Mouse (Mus musculus): ENCODE measurements around the gene Ncaph2. TPM values are rescaled to one million over a fixed set of nuclear protein-coding genes. Genes with fewer than 3 reads are reported as not detected.
A peak's percentile ranks its signal among the peaks of the same experiment; 100 is the strongest.

Gene Ncaph2
- polyA plus RNA-seq, 1 experiment from 2014 or later, result 171 TPM

GRCm38 (mm10) chr15:89314511-89315189 is 40.9 kb upstream of the Ncaph2 start:
- under 1% methylated on average over 51 of the region's 58 CpGs for WGBS

GRCm38 (mm10) chr15:89315190-89315731 is 40.3 kb upstream of the Ncaph2 start, which contains the start of gene Sbf1:
TSS of gene Sbf1 (minus strand) at chr15:89315311.
- H3K4me2 ChIP-seq (ENCODE audit: low read depth, low read length), result peak within 1 kb of the TSS; percentile 75
- no peaks in the 10 kb centered on the region for H3K9me3 ChIP-seq (replicated peaks; ENCODE audit: control insufficient read depth, low read length)
- H3K4me1 ChIP-seq (ENCODE audit: control insufficient read depth, insufficient read depth, low read length), result 0 out of 2 replicates have a peak, but pooled peaks cover 4% of the 10 kb centered on the region
- no peaks in the 10 kb centered on the region for H3K36me3 ChIP-seq (replicated peaks; ENCODE audit: control insufficient read depth, insufficient read depth, low read depth, low read length)
- peak; percentile 98 for DNase-seq (ENCODE audit: low spot score)
- peak within 1 kb of the TSS; percentile 97 for H3K4me3 ChIP-seq (ENCODE audit: low read depth, low read length)
- WGBS, result under 1% methylated on average over 37 of the region's 37 CpGs
- no peak within 1 kb of the TSS for H3K27ac ChIP-seq (replicated peaks; ENCODE audit: low read depth, low read length)
- ATAC-seq (replicated peaks; ENCODE audit: insufficient number of reproducible peaks, low FRiP score, low TSS enrichment, low read depth), result peak; percentile 99
- H3K27me3 ChIP-seq (ENCODE audit: control insufficient read depth, insufficient read depth, low read length), result no peaks in the 10 kb centered on the region
- H3K9ac ChIP-seq (replicated peaks; ENCODE audit: low read length), result peak within 1 kb of the TSS; percentile 90

More at GRCm38 (mm10) chr15:89314511-89315189, 40.9 kb upstream of the Ncaph2 start:
- Histone ChIP-seq H3K9me3 (replicated peaks; ENCODE audit: control insufficient read depth, low read length) (no peaks in the 10 kb centered on the region), H3K9ac (replicated peaks; ENCODE audit: low read length) (peak overlapping the region; percentile 90), H3K27ac (replicated peaks; ENCODE audit: low read depth, low read length) (no peak overlapping the region), H3K4me1 (ENCODE audit: control insufficient read depth, insufficient read depth, low read length) (0 out of 2 replicates have a peak, but pooled peaks cover 4% of the 10 kb centered on the region), H3K4me2 (ENCODE audit: low read depth, low read length) (peak overlapping the region; percentile 75), H3K27me3 (ENCODE audit: control insufficient read depth, insufficient read depth, low read length) (no peaks in the 10 kb centered on the region), H3K4me3 (ENCODE audit: low read depth, low read length) (peak overlapping the region; percentile 97), H3K36me3 (replicated peaks; ENCODE audit: control insufficient read depth, insufficient read depth, low read depth, low read length) (no peaks in the 10 kb centered on the region)
- no peak; the same call in none of the 2 replicates for ATAC-seq (replicated peaks; ENCODE audit: insufficient number of reproducible peaks, low FRiP score, low TSS enrichment, low read depth)
- peak; percentile 23 for DNase-seq (ENCODE audit: low spot score)

GRCm38 (mm10) chr15:89316146-89316545 is 39.4 kb upstream of the Ncaph2 start:
- ATAC-seq (replicated peaks; ENCODE audit: insufficient number of reproducible peaks, low FRiP score, low TSS enrichment, low read depth) (no peak), DNase-seq (ENCODE audit: low spot score) (peak; percentile 17)
- 0 out of 2 replicates have a peak, but pooled peaks cover 4% of the 10 kb centered on the region for H3K4me1 ChIP-seq (ENCODE audit: control insufficient read depth, insufficient read depth, low read length)
- no peak overlapping the region for H3K27ac ChIP-seq (replicated peaks; ENCODE audit: low read depth, low read length)
- H3K27me3 ChIP-seq (ENCODE audit: control insufficient read depth, insufficient read depth, low read length), result no peaks in the 10 kb centered on the region
- H3K4me2 ChIP-seq (ENCODE audit: low read depth, low read length), result no peak overlapping the region
- no peak overlapping the region for H3K4me3 ChIP-seq (ENCODE audit: low read depth, low read length)
- H3K9ac ChIP-seq (replicated peaks; ENCODE audit: low read length), result no peak overlapping the region
- no peaks in the 10 kb centered on the region for H3K36me3 ChIP-seq (replicated peaks; ENCODE audit: control insufficient read depth, insufficient read depth, low read depth, low read length)
- 60% methylated on average over 11 of the region's 11 CpGs for WGBS
- H3K9me3 ChIP-seq (replicated peaks; ENCODE audit: control insufficient read depth, low read length), result no peaks in the 10 kb centered on the region

GRCm38 (mm10) chr15:89321264-89321663 is 34.3 kb upstream of the Ncaph2 start:
- WGBS, result 80% methylated on average over 8 of the region's 8 CpGs
- no peak overlapping the region for H3K4me3 ChIP-seq (ENCODE audit: low read depth, low read length)
- no peaks in the 10 kb centered on the region for H3K36me3 ChIP-seq (replicated peaks; ENCODE audit: control insufficient read depth, insufficient read depth, low read depth, low read length)
- no peak overlapping the region for H3K27ac ChIP-seq (replicated peaks; ENCODE audit: low read depth, low read length)
- H3K4me2 ChIP-seq (ENCODE audit: low read depth, low read length), result no peak overlapping the region
- no peaks in the 10 kb centered on the region for H3K9me3 ChIP-seq (replicated peaks; ENCODE audit: control insufficient read depth, low read length)
- H3K4me1 ChIP-seq (ENCODE audit: control insufficient read depth, insufficient read depth, low read length), result no peaks in the 10 kb centered on the region
- H3K9ac ChIP-seq (replicated peaks; ENCODE audit: low read length), result no peak overlapping the region
- ATAC-seq (replicated peaks; ENCODE audit: insufficient number of reproducible peaks, low FRiP score, low TSS enrichment, low read depth), result no peak
- H3K27me3 ChIP-seq (ENCODE audit: control insufficient read depth, insufficient read depth, low read length), result 0 out of 2 replicates have a peak, but pooled peaks cover 4% of the 10 kb centered on the region
- DNase-seq (ENCODE audit: low spot score), result no peak

GRCm38 (mm10) chr15:89322670-89323522 is 32.6 kb upstream of the Ncaph2 start, which contains the start of gene Adm2:
TSS of gene Adm2 (plus strand) at chr15:89322720.
- peak; percentile 15 for DNase-seq (ENCODE audit: low spot score)
- ATAC-seq (replicated peaks; ENCODE audit: insufficient number of reproducible peaks, low FRiP score, low TSS enrichment, low read depth), result no peak
- Histone ChIP-seq H3K4me3 (ENCODE audit: low read depth, low read length) (no peak within 1 kb of the TSS), H3K27ac (replicated peaks; ENCODE audit: low read depth, low read length) (no peak within 1 kb of the TSS), H3K36me3 (replicated peaks; ENCODE audit: control insufficient read depth, insufficient read depth, low read depth, low read length) (no peaks in the 10 kb centered on the region), H3K4me2 (ENCODE audit: low read depth, low read length) (peak within 1 kb of the TSS; percentile 35), H3K4me1 (ENCODE audit: control insufficient read depth, insufficient read depth, low read length) (no peaks in the 10 kb centered on the region), H3K27me3 (ENCODE audit: control insufficient read depth, insufficient read depth, low read length) (0 out of 2 replicates have a peak, but pooled peaks cover 4% of the 10 kb centered on the region), H3K9me3 (replicated peaks; ENCODE audit: control insufficient read depth, low read length) (no peaks in the 10 kb centered on the region), H3K9ac (replicated peaks; ENCODE audit: low read length) (no peak within 1 kb of the TSS; the same call in 1 of the 2 replicates)
- 7% methylated on average over 26 of the region's 26 CpGs for WGBS

- Histone ChIP-seq H3K36me3 (replicated peaks; ENCODE audit: control insufficient read depth, insufficient read depth, low read depth, low read length) (no peaks in the 10 kb centered on the region), H3K9ac (replicated peaks; ENCODE audit: low read length) (no peak overlapping the region), H3K4me1 (ENCODE audit: control insufficient read depth, insufficient read depth, low read length) (no peaks in the 10 kb centered on the region), H3K4me2 (ENCODE audit: low read depth, low read length) (no peak overlapping the region), H3K4me3 (ENCODE audit: low read depth, low read length) (no peak overlapping the region), H3K27ac (replicated peaks; ENCODE audit: low read depth, low read length) (no peak overlapping the region), H3K27me3 (ENCODE audit: control insufficient read depth, insufficient read depth, low read length) (0 out of 2 replicates have a peak, but pooled peaks cover 4% of the 10 kb centered on the region), H3K9me3 (replicated peaks; ENCODE audit: control insufficient read depth, low read length) (no peaks in the 10 kb centered on the region)
- ATAC-seq (replicated peaks; ENCODE audit: insufficient number of reproducible peaks, low FRiP score, low TSS enrichment, low read depth) (no peak), DNase-seq (ENCODE audit: low spot score) (no peak)
- 89% methylated on average over 4 of the region's 4 CpGs for WGBS
These were observed 31.9 kb upstream of the Ncaph2 start for GRCm38 (mm10) chr15:89323656-89324055.

DNA sequence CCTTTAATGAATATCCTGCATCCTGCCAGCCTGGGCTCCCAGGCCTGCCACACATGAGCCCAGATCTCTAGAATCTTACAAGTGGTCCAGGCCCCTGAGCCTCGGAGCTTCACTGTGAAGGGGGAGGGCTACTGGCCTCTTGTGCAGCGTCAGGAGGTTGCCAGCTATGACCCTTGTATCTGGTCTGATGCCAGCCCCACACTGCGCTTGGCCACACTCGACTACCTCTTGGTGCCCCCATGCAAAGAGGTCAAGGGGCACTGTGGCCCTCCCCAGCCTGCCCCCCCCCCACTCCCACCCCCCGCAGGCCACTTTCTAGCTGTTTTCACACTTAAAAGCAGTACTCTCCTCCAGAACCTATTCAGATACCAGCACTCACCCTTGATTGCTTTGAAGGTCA is 29.1 kb upstream of the Ncaph2 start:
- DNase-seq (ENCODE audit: low spot score) (no peak), ATAC-seq (replicated peaks; ENCODE audit: insufficient number of reproducible peaks, low FRiP score, low TSS enrichment, low read depth) (no peak)
- Histone ChIP-seq H3K9ac (replicated peaks; ENCODE audit: low read length) (no peak overlapping the region), H3K4me1 (ENCODE audit: control insufficient read depth, insufficient read depth, low read length) (no peaks in the 10 kb centered on the region), H3K9me3 (replicated peaks; ENCODE audit: control insufficient read depth, low read length) (no peaks in the 10 kb centered on the region), H3K27me3 (ENCODE audit: control insufficient read depth, insufficient read depth, low read length) (0 out of 2 replicates have a peak, but pooled peaks cover 4% of the 10 kb centered on the region), H3K4me3 (ENCODE audit: low read depth, low read length) (no peak overlapping the region), H3K27ac (replicated peaks; ENCODE audit: low read depth, low read length) (no peak overlapping the region), H3K36me3 (replicated peaks; ENCODE audit: control insufficient read depth, insufficient read depth, low read depth, low read length) (no peaks in the 10 kb centered on the region), H3K4me2 (ENCODE audit: low read depth, low read length) (no peak overlapping the region)
- WGBS, result 65% methylated on average over 5 of the region's 5 CpGs
